Mouse (Mus musculus): Measurements from ENCODE around the gene Nkx2-3. TPM values are rescaled to one million over a fixed set of nuclear protein-coding genes. Genes with fewer than 3 reads are reported as not detected.

Nkx2-3 gene
- polyA plus RNA-seq, 1 experiment = not detected

GRCm38 (mm10) chr19:43598741-43599660, 13.1 kb upstream of the Nkx2-3 start:
- Histone ChIP-seq H3K27me3 (ENCODE audit: control insufficient read depth, insufficient read depth, low read length) (peaks cover 19% of the 10 kb centered on the region; the same call in 1 of the 2 replicates), H3K4me1 (replicated peaks; ENCODE audit: control insufficient read depth, insufficient read depth, low read length) (no peaks in the 10 kb centered on the region), H3K36me3 (ENCODE audit: control insufficient read depth, insufficient read depth, low read length) (no peaks in the 10 kb centered on the region), H3K27ac (ENCODE audit: control insufficient read depth, insufficient read depth, low read length) (no peak overlapping the region), H3K4me3 (ENCODE audit: control insufficient read depth, insufficient read depth, low read length) (no peak overlapping the region)
- no peak for DNase-seq
- 28% methylated on average over 25 of the region's 25 CpGs for WGBS
- TF ChIP-seq CTCF (IDR thresholded peaks at IDR 0.05; ENCODE audit: borderline replicate concordance, control insufficient read depth, extremely low read depth, insufficient read depth, low read length, poor library complexity) (no peak), POLR2A (IDR thresholded peaks at IDR 0.05; ENCODE audit: control insufficient read depth, extremely low read depth, insufficient read depth, low read length, poor library complexity) (no peak)

- no peak for DNase-seq
- Histone ChIP-seq H3K36me3 (ENCODE audit: control insufficient read depth, insufficient read depth, low read length) (no peaks in the 10 kb centered on the region), H3K27ac (ENCODE audit: control insufficient read depth, insufficient read depth, low read length) (no peak overlapping the region), H3K27me3 (ENCODE audit: control insufficient read depth, insufficient read depth, low read length) (peaks cover 19% of the 10 kb centered on the region; the same call in 1 of the 2 replicates), H3K4me3 (ENCODE audit: control insufficient read depth, insufficient read depth, low read length) (no peak overlapping the region), H3K4me1 (replicated peaks; ENCODE audit: control insufficient read depth, insufficient read depth, low read length) (no peaks in the 10 kb centered on the region)
- TF ChIP-seq POLR2A (IDR thresholded peaks at IDR 0.05; ENCODE audit: control insufficient read depth, extremely low read depth, insufficient read depth, low read length, poor library complexity) (no peak), CTCF (IDR thresholded peaks at IDR 0.05; ENCODE audit: borderline replicate concordance, control insufficient read depth, extremely low read depth, insufficient read depth, low read length, poor library complexity) (no peak)
- WGBS = 4% methylated on average over 27 of the region's 27 CpGs
Observed at GRCm38 (mm10) chr19:43599776-43600544, 12.2 kb upstream of the Nkx2-3 start.

- DNase-seq = no peak
- no peak for TF ChIP-seq POLR2A (IDR thresholded peaks at IDR 0.05; ENCODE audit: control insufficient read depth, extremely low read depth, insufficient read depth, low read length, poor library complexity)
- no peak for TF ChIP-seq CTCF (IDR thresholded peaks at IDR 0.05; ENCODE audit: borderline replicate concordance, control insufficient read depth, extremely low read depth, insufficient read depth, low read length, poor library complexity)
- Histone ChIP-seq H3K27me3 (ENCODE audit: control insufficient read depth, insufficient read depth, low read length) (peaks cover 22% of the 10 kb centered on the region), H3K4me1 (replicated peaks; ENCODE audit: control insufficient read depth, insufficient read depth, low read length) (no peaks in the 10 kb centered on the region), H3K4me3 (ENCODE audit: control insufficient read depth, insufficient read depth, low read length) (no peak overlapping the region), H3K27ac (ENCODE audit: control insufficient read depth, insufficient read depth, low read length) (no peak overlapping the region), H3K36me3 (ENCODE audit: control insufficient read depth, insufficient read depth, low read length) (no peaks in the 10 kb centered on the region)
- 50% methylated on average over 33 of the region's 33 CpGs for WGBS
Observed at GRCm38 (mm10) chr19:43600545-43601331, 11.4 kb upstream of the Nkx2-3 start.

GRCm38 (mm10) chr19:43601440-43601839, 10.7 kb upstream of the Nkx2-3 start:
- 50% methylated on average over 27 of the region's 27 CpGs for WGBS
- Histone ChIP-seq H3K4me1 (replicated peaks; ENCODE audit: control insufficient read depth, insufficient read depth, low read length) (no peaks in the 10 kb centered on the region), H3K27me3 (ENCODE audit: control insufficient read depth, insufficient read depth, low read length) (peaks cover 27% of the 10 kb centered on the region), H3K36me3 (ENCODE audit: control insufficient read depth, insufficient read depth, low read length) (no peaks in the 10 kb centered on the region), H3K4me3 (ENCODE audit: control insufficient read depth, insufficient read depth, low read length) (no peak overlapping the region), H3K27ac (ENCODE audit: control insufficient read depth, insufficient read depth, low read length) (no peak overlapping the region)
- DNase-seq = no peak
- TF ChIP-seq POLR2A (IDR thresholded peaks at IDR 0.05; ENCODE audit: control insufficient read depth, extremely low read depth, insufficient read depth, low read length, poor library complexity) = no peak
- no peak for TF ChIP-seq CTCF (IDR thresholded peaks at IDR 0.05; ENCODE audit: borderline replicate concordance, control insufficient read depth, extremely low read depth, insufficient read depth, low read length, poor library complexity)

- DNase-seq = no peak
- H3K36me3 ChIP-seq (ENCODE audit: control insufficient read depth, insufficient read depth, low read length) = no peaks in the 10 kb centered on the region
- WGBS = 83% methylated on average over 12 of the region's 12 CpGs
- TF ChIP-seq CTCF (IDR thresholded peaks at IDR 0.05; ENCODE audit: borderline replicate concordance, control insufficient read depth, extremely low read depth, insufficient read depth, low read length, poor library complexity) (no peak), POLR2A (IDR thresholded peaks at IDR 0.05; ENCODE audit: control insufficient read depth, extremely low read depth, insufficient read depth, low read length, poor library complexity) (no peak)
- no peak overlapping the region for H3K27ac ChIP-seq (ENCODE audit: control insufficient read depth, insufficient read depth, low read length)
- H3K27me3 ChIP-seq (ENCODE audit: control insufficient read depth, insufficient read depth, low read length) = peaks cover 34% of the 10 kb centered on the region
- H3K4me3 ChIP-seq (ENCODE audit: control insufficient read depth, insufficient read depth, low read length) = no peak overlapping the region
- H3K4me1 ChIP-seq (replicated peaks; ENCODE audit: control insufficient read depth, insufficient read depth, low read length) = no peaks in the 10 kb centered on the region
Observed at GRCm38 (mm10) chr19:43601996-43602590, 10.0 kb upstream of the Nkx2-3 start.

Data from thymus, adult 2 months (tissue).